Mouse (Mus musculus) splenic B cell, adult 2 months (primary cell): Measurements from ENCODE around the gene Sbno2.

ENCODE experiments used
- DNase-seq: peaks from one replicate; pipeline ENCODE4 v3.0.0-alpha.2; 2011; ENCODE audit warnings: low read depth, low spot score
- H3K27me3 ChIP-seq: 2 replicates; pipeline ENCODE4 v1.6.1; 2012; ENCODE audit warnings: mild to moderate bottlenecking, low read length, moderate library complexity, mixed read lengths; ENCODE audit not compliant: control insufficient read depth, poor library complexity, insufficient read depth, severe bottlenecking
- H3K36me3 ChIP-seq: 2 replicates; pipeline ENCODE4 v1.6.1; 2012; ENCODE audit warnings: mild to moderate bottlenecking, low read length, moderate library complexity, mixed read lengths; ENCODE audit not compliant: control insufficient read depth, poor library complexity, insufficient read depth, severe bottlenecking

Sbno2 gene

DNA sequence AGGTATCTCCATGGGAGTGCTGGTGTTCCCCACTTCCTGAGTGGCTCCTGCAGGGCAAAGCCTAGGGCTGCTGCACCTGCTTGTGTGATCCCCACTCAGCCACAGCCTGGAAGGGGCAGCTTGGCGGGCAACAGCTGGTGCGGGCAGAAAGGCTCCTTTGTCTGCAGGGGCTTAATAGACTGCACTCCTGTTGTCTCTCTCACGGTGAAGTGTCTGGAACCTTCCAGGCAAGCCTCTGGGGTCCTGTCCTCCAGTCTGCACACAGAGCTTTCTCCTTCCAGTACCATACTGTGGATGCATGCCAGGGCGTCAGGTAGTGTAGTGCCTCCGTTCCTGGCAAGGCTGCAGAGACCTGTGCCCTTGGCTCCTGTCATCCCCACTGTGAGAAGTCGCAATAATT is 13.2 kb upstream of the Sbno2 start:
- DNase-seq, result no peak
- peaks cover 2% of the 10 kb centered on the region for H3K36me3 ChIP-seq
- no peaks in the 10 kb centered on the region for H3K27me3 ChIP-seq

DNA sequence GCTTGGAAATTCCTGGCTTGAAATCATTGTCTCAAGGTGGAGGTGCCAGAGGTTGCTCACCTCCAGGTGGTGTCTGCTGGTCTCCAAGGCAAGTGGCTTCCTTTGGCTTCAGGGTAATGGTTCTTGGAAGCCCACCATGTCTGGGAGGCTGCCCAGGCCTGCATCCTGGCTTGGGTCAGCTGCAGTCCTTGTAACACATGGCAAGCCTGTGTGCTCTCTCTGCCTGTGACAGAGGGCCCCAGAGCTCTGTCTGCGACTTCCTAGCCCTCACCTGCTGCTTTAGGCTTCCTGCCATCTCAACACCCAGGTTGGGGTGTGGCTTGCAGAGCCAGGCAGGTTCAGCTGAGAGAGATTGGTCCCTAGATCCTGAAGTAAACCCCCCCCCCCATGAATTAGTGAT is 12.4 kb upstream of the Sbno2 start:
- no peak for DNase-seq
- Histone ChIP-seq H3K36me3 (peaks cover 2% of the 10 kb centered on the region), H3K27me3 (no peaks in the 10 kb centered on the region)

DNA sequence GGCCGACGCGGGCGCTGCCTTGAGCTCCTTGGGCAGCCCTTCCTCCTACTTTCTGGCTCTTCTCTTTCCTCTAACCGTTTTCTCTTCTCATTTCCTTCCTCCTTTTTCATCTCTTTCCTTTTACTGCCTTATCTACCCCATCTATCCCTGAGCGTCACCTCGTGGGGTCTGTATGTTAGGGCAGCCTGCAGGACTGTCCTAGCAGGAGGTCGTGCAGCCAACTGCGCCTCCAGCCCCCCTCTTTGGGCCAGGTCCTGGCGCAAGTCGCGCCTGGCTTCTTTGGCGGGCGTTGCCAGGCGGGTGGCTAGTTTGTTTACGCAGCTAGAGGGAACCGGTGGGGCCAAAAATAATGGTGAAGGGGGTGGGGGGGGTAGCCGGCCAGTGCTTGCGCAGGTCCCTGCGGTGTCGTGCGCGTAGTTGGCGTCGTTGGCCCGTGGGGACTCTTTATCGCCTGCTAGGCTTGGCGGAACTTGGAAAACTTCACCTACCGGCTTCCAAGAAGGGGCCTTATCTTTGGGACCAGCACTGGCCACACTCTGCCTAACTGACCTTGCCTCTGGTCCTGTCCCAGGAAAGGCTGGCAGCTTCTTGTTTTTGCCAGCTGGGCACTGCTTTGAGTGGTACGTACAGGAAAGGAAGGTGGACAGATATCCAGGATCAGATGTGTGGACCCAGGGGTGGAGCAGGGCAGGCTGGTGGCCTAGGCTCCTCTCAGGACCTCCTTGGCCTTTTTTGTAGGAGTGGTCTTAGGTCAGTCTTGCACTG is 11.7 kb upstream of the Sbno2 start:
- DNase-seq, result peak; percentile 53
- H3K36me3 ChIP-seq, result peaks cover 2% of the 10 kb centered on the region
- H3K27me3 ChIP-seq, result no peaks in the 10 kb centered on the region

DNA sequence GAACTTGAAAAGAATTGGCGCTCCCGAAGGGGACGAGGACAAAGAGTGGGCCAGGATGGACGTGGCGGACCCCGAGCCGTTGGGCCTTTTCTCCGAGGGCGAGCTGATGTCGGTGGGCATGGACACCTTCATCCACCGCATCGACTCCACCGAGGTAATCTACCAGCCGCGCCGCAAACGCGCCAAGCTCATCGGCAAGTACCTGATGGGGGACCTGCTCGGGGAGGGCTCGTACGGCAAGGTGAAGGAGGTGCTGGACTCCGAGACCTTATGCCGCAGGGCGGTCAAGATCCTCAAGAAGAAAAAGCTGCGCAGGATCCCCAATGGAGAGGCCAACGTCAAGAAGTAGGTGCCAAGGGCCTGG is 11.2 kb upstream of the Sbno2 start:
- Histone ChIP-seq H3K27me3 (no peaks in the 10 kb centered on the region), H3K36me3 (peaks cover 2% of the 10 kb centered on the region)
- DNase-seq, result no peak

DNA sequence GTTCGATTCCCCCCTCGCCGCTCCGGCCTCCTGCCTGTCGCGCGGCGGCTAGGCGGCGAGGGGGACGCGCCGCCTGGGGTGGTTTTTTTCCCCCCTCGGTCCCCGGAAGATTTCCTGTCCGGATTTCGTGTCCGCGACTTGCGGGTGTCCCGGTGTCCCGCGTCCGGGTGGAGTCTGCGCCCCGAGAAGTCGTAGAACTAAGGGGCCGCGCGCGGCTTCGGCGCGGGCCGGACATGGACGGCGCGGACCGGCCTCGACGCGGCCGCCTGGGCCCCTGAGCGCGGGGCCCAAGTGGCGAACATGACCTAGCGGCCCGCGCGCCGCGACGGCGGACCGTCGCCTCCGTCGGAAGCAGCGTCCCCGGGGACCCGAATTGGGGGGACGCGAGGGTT is 10.6 kb upstream of the Sbno2 start:
- no peak for DNase-seq
- peaks cover 2% of the 10 kb centered on the region for H3K36me3 ChIP-seq
- no peaks in the 10 kb centered on the region for H3K27me3 ChIP-seq

DNA sequence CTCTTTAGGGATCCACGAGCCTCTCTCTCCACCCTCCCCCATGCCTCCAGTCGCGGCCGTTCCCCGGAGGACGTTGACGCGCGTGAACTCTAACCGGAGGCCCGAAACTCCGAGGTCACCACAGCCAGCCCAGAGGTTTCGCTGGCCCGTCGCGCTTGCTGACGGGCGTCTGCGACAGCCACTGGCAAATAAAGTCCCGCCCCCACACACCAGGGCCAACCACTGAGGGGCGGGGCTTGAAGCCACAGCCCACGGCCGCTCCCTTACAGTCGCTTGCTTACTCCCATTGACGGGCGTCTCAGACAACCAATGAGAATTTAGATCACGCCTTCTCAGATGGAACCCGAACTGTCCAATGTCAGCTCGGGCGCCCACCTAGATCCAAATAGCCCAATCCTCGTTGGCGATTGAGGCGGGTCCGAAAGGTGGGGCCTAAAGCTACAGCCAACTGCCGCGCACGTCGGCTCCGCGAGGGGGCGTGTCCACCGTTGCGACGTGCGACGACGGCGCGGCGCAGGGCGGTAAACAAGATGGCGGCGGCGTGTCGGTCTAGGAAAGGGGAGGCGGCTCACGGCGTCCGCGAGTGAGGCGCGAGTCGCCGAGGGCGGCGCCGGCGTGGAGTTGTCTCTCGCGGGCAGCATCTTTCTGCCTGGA is 10.0 kb upstream of the Sbno2 start, which contains the start of gene Stk11:
Gene Stk11, plus strand, starts transcription at position 514 of the 654 bp plus-strand sequence.
- no peaks in the 10 kb centered on the region for H3K27me3 ChIP-seq
- peaks cover 2% of the 10 kb centered on the region for H3K36me3 ChIP-seq
- DNase-seq, result peak; percentile 100

DNA sequence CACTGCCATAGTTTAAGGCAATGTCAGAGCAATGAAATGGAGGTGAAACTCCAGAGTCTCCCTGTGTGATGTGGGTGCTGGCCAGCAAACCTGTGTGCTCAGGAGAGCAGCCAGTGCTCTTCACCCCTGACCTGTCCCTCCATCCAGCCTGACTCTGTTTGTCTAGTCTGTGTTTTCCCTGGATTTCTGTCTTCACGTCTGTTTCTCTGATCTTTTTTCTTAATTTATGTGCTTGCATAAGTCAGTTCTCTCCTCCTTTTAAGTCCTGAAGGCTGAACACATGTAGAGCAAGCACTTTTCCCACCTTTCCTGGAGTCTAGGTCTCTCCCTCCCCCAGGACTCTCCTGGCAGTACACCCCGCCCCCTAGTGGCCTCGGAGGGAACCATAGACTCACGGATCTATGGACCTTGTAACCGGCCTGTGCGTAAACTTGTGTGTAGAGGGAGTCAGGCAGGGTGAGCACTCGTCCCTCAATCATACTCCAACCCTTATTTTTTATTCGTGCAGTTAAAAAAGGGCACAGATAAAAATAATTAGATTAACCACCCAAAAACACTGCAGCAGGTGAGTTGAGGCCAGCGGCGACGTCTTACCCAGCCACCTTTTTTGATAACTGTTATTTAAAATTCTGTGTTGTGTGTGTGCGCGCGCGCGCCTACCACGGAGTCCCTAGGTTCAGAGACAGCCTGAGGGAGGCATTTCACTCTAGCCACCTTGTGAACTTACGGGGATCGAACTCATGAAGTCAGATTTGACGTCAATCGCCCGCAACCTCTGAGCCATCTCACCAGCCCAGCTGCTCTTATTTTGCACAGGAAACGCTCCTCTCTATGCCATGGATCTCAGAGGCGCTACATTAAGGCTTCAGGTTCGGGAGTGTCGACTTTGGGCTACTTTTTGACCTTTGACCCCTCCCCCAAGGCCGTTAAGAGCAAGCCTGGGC is 9.2 kb upstream of the Sbno2 start:
- Histone ChIP-seq H3K27me3 (no peaks in the 10 kb centered on the region), H3K36me3 (peaks cover under 1% of the 10 kb centered on the region; the same call in 1 of the 2 replicates)
- peak; percentile 90 for DNase-seq

DNA sequence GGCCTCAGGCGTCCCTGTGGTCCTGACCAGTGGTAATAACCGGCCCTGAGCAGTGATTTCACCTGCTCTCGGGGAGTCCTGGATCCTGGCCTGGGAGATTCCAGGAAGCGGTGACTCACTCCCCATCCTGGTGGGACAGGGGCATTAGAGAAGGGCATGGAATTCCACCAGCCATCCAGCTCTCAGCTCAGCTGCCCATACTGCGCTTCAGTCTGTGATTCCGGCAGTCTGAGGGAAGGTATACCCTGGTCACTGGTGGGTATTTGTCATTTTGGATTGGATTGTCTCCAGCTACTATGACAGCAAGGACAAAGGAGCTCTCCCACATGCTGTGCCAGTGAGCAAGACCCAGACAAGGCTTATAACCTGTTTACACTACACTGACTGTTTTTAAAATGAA is 2.3 kb upstream of the Sbno2 start:
- DNase-seq, result no peak
- no peaks in the 10 kb centered on the region for H3K27me3 ChIP-seq
- H3K36me3 ChIP-seq, result no peaks in the 10 kb centered on the region

DNA sequence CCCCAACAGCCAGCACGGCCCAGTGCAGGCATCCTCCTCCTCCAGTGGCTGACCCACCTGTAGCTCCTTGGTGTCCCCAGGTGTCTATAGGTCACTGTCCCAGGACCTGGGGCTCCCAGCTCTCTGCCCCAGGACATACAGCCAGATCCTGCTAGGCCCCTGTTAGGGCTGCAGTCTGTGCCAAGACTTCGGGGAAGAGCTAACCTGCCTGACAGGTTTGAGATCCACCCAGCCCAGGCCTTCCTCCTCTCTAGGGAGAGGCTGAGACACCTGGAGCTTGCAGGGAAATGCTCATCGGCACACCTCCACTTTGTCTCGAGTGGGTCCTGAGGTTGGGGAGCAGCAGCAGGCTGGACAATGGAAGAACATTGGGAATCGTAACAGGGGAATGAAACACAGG is 555 bp upstream of the Sbno2 start:
- no peak for DNase-seq
- H3K27me3 ChIP-seq, result no peaks in the 10 kb centered on the region
- H3K36me3 ChIP-seq, result no peaks in the 10 kb centered on the region

DNA sequence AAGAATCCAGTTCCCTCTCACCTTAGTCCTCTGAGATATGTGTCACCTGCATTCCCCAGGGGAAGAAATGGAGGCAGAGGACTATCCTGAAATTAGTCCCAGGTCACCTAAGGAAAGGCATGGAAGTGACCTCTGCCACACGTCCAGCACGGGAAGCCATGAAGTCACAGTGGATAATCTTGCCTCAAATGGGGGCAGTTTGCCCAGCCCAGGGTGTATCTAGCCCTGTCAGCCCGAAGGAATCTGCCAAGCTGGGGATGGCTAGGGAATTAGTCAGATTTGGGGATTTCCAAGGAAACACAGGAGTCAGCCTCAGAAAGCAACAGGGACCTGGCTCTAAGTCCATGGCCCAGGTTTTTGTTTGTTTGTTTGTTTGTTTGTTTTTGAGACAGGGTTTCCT is 1.2 kb downstream of the Sbno2 start:
- no peaks in the 10 kb centered on the region for H3K36me3 ChIP-seq
- no peaks in the 10 kb centered on the region for H3K27me3 ChIP-seq
- DNase-seq, result no peak

DNA sequence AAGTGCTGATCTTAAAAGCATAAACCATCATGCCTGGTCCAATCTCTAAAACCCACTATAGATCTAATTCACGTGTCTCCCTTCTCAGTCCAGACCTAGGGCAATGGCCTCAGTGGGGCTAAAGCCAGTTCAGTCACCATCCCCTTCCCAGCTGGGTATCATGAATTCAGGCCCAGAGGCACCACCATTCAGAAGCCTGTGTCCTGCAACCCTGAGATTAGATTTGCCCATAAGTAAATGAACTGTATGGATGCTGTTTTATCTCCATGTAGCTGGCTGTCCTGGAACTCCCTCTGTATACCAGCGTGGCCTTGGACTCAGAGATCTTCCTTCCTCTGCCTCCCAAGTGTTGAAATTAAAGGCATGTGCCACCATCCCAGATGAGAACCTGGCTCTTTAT is 2.3 kb downstream of the Sbno2 start:
- no peaks in the 10 kb centered on the region for H3K36me3 ChIP-seq
- DNase-seq, result no peak

DNA sequence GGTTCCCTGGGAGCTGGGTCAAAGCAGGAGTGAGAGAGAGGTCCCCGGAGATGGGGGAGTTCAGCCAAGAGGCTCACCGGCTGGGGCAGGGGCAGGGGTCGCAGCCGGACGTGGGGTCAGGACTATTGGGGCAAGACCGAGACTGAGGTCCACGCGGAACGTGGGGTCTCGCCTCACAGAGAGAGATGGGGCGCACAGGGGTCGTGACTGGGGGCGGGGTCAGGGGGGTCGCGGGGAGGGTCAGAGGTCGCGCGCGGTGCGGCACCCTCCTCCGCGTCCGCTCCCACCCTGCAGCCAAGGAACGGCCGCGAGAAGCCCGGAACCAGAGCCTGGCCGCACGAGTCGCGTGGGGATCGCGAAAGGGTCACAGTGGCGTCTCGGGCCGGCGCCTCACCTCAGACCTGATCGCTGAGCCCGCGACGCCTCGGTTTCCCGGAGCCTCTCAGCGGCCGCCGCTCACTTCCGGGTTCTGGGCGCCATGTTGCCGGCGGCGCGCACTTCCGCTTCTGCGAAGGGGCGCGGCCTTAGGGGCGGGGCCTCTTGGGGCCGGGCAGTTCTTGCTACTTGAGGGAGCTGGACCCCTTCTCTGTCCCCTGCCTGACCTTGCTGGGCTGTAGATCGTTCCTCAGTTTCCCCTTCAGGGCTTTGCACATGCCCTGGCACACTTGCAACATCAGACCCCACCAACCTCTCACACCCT is 3.0 kb downstream of the Sbno2 start:
- DNase-seq, result peak; percentile 91
- Histone ChIP-seq H3K27me3 (no peaks in the 10 kb centered on the region), H3K36me3 (no peaks in the 10 kb centered on the region)

More for the DNA sequence above, 2.3 kb downstream of the Sbno2 start:
- no peaks in the 10 kb centered on the region for H3K27me3 ChIP-seq

DNA sequence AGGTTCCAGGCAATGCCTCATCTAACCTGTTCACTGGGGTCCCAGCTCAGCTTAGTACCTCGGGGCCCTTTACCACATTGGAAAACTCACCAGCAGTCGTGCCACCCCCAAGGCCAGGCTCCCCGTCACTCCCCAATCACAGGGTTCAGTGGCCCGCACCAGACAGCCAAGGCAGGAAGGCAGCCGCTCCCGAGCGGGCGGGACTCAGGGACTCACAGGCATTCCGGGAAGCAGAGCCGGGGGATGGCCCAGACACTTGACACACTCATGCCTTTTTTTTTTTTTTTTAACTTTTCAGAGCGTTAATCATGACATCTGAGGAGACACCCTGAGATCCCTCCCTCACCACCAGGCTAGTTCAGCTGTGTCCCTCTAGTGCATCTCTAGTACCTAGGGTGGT is 4.4 kb downstream of the Sbno2 start:
- H3K36me3 ChIP-seq, result no peaks in the 10 kb centered on the region
- no peak for DNase-seq
- no peaks in the 10 kb centered on the region for H3K27me3 ChIP-seq

DNA sequence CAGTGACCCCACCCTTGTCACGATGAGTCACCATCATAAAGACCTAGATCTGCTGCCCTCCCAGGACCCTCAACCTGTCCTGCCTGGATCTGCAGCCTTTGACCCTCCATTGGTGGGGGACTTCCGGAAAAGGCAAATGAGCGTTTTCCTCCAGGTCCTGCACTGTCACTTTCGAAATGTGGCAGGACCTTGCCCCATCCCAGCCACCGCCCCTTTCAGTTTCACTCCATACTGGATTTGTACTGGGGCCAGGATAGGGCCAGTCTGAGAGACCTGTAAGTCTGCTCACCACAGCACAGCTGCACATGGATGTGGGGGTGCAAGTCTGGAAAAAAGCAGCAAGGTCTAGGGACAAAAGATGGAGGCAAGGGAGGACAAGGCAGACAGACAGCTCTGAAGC is 6.7 kb downstream of the Sbno2 start:
- DNase-seq, result no peak
- no peaks in the 10 kb centered on the region for H3K27me3 ChIP-seq

More for the DNA sequence above, 6.7 kb downstream of the Sbno2 start:
- H3K36me3 ChIP-seq, result no peaks in the 10 kb centered on the region
